Mouse (Mus musculus): ENCODE results near the gene Marveld1. TPM values are rescaled to one million over a fixed set of nuclear protein-coding genes. Genes with fewer than 3 reads are reported as not detected.

Marveld1 gene
- total RNA-seq, 2 experiments from 2014 or later, result 6.3 to 7.6 TPM

DNA sequence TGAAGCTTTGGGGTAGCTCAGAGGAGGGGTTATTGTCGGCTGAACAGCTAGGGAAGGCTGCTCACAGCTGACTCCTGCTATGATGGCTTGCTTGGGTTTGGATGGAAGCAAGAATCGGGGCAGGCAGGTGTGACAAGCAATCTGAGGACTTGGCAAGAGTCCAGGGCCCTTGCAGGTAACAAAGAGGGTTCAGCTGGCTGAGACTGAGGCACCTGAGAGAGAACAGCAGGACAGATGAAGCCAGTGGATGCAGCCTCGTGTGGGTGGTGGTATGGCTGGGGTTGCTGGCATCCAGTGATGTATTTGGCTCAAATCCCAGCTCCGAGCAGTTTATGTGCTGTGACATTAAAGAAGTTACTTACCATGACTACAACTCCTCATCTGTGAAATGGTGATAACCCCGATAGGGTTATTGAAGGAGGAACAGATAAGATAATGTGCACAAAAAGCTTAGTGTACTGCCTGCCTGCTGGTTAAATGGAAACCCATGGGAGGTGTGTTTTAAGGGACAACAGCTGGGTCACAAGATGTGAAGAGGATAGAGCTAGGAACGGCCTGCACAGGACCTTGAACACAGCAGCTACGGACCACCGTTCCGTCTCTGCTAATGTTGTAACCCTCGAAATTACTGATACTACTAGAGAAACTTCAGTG, 22.2 kb downstream of the Marveld1 start:
- no peak for DNase-seq (ENCODE audit: extremely low spot score in 1 of 2, low spot score in 1 of 2)

DNA sequence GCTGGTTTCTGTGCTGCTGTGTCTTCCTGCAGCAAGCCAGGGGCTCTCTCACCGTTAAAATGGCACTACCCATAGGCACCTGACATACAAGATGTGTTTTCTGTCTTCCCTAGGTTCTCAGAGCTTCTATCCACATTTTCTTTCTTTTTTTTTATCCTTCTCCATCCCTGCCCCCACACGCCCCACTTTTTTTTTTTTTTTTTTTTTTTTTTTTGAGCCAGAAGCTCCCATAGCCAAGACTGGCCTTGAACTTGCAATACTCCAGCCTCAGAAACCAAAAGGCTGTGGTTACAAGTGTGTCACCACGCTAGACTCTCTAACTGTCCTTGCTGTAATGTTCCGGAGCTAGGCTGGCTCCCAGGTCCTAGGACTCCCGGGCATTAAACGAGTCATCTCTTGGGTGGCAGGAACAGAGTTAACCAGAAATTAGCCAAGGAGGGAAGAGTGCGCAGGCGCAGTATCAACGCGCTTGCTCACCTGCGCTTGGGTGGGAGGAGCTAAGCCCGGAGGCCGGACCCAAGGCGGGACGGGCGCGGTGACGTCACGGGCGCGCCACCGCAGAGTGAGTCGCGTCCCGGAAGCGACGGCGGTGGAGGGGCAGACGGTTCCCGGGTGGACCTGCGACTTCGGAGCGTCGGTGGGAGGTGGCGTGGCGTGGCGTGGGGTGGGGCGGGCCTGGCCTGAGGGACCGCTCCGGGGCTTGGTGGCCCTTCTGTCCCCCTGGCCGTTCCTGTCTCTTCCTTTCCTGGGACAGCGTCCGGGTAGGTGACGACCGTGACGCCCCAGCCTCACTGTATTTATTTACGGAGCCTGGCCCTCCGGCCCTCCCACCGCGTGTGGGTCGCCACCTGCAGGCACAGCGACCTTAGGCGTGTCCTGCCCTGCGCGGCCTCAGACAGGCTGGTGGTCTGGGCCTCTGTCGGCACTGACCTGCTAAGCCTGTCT, 23.1 kb downstream of the Marveld1 start:
- peak; percentile 85 to 87 for DNase-seq (ENCODE audit: extremely low spot score in 1 of 2, low spot score in 1 of 2)

DNA sequence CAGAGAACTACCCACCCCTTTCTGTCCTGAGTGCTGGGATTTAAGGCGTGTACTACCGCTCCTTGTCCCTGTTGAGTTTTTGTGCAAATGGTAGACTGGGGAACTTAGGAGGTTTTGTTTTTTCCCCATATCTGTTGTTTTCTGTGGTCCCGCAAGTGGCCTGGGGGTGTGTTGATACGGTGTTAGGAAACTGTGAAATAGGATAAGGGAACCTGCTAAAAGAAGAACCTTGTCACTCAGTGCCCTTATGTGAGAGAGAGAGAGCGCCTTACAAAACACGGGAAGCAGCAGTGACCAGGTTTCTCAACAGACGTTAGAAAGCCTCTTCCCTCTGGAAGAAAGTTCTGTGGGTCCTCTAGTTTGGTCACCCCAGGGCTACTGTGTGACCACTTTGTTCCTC, 29.6 kb downstream of the Marveld1 start:
- no peak for DNase-seq (ENCODE audit: extremely low spot score in 1 of 2, low spot score in 1 of 2)

DNA sequence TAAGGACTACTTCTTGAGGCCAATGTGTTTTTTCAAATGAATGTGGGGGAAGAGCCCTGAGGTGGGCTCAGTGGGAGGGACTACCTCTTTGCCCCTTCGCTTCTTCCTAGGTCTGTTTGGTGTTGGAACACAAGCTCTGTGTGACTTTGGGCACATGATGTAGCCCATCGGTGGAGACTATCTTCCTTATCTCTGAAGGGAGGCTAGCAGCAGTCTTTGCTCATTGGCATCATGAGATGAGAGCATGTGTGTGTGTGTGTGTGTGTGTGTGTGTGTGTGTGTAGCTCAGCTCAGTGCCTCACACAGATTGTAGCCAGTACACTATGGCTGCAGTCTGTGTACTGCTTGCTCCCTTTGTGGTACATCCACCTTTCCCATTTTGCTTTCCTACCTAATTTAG, 30.3 kb downstream of the Marveld1 start:
- no peak for DNase-seq (ENCODE audit: extremely low spot score in 1 of 2, low spot score in 1 of 2)

DNA sequence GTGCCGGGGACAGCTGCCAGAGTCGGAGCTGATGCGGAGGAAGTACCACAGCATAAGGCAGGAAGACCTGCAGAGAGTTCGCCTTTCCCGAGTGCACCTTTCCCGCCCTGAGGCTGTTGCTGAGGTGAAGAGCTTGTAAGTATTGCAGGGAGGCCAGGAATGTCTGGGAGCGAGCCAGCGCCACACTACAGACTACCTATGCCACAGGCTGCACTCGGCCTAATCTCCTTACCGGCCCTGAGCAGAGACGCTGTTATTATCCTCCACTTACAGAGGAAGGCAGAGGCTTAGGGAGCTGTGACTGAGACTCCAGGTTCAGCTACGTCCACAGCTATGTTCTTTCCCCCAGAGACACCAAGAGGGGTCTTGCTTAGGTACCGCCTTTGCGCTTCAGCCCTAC, 32.2 kb downstream of the Marveld1 start:
- DNase-seq (ENCODE audit: extremely low spot score in 1 of 2, low spot score in 1 of 2), result no peak

DNA sequence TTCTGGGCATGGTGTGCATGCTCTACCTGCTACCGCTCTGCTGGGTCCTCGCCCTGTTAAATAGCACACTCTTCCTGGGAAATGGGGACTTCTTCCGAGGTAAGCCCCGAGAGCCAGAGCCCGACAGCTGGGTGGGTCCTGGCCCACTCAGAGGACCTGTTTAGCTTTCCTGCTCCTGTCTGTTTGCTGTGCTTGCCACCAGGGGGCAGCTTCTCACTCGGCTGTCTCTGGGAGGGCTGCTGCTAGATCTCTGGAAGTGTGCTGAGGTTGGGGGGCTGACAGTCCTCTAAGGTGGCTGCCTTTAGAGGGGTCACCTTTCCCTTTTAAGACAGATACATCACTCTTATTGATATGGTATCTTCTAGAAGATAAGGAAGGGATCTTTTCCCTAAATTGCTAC, 35.5 kb downstream of the Marveld1 start:
- peak in 1 of 2 experiments; percentile 34 for DNase-seq (ENCODE audit: extremely low spot score in 1 of 2, low spot score in 1 of 2)

DNA sequence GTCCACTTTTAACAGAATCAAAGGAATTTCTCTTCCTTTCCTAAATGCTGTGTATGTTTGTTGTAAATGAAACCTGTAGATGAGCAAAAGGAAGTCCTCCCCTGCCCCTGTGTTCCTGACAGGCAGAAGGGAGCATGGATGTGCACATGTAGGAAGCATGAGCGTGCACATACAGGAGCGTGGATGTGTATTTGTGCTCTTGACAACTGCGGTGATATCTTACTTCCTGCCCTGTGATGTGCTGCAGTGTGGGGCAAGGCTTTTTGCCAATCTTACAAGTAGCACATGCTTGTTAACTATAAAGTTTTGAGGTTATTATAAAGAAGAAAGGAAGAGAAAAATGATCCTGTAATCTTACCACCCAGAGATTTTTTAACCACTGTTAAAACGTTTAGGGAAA, 42.5 kb downstream of the Marveld1 start:
- DNase-seq (ENCODE audit: extremely low spot score in 1 of 2, low spot score in 1 of 2), result no peak

DNA sequence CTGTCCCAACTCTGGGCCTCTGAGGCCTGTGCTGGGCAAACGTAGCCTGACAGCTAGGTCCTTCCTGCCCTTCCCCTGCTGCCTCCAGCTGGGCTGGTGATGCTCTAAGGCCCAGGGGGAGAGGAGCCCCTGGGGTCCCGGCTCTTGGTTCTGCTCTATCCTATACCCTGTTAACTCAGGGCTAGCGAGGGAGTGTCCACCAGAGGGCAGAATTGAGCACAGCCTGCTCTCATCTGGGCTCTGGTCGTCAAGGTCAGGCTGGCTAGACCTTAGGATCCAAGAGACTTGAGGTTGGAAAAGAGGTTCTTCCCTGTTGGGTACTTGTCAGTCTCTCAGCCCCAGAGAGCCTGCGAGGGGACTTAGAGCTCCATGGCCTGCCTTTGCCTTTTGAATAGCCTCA, 43.3 kb downstream of the Marveld1 start:
- DNase-seq (ENCODE audit: extremely low spot score in 1 of 2, low spot score in 1 of 2), result peak in 1 of 2 experiments; percentile 65

DNA sequence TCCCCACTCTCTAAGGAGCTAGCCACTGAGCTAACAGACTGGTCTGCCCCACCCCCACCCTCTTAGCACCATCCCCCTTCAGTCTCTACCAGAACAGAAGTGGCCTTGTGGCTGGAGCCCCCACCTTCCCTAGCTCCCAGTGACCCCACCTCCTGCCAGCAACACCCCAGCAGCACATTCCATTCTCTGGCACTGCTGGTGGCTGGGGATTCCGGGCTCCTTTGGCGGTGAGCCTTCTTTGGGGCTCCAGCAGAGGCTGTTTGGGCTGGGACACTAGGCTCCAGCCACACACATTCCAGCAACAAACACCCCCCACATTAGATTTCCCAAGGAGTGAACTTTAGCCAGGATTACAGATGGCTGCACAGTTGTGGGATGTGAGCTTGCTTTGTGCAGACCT, 46.1 kb downstream of the Marveld1 start:
- no peak for DNase-seq (ENCODE audit: extremely low spot score in 1 of 2, low spot score in 1 of 2)

DNA sequence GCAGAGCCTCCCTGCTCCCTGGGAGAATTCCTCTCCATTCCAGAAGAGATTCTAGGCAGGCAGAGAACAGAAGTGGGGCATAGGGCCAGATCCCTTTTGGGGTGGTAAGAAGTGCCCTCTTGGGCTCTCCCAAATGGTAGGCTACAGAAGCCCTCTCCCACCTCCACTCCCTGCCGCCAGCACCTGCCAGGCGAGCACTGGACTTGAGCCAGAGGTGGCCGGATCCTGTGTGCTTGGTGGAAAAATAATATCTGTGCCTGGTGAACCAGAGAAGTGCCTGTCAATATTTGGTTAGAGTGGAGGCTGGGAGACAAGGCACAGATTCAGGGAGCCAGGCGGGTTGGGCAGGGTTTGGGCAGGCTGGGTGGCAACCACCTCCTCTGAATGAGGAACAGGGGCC, 49.2 kb downstream of the Marveld1 start:
- DNase-seq (ENCODE audit: extremely low spot score in 1 of 2, low spot score in 1 of 2), result no peak

DNA sequence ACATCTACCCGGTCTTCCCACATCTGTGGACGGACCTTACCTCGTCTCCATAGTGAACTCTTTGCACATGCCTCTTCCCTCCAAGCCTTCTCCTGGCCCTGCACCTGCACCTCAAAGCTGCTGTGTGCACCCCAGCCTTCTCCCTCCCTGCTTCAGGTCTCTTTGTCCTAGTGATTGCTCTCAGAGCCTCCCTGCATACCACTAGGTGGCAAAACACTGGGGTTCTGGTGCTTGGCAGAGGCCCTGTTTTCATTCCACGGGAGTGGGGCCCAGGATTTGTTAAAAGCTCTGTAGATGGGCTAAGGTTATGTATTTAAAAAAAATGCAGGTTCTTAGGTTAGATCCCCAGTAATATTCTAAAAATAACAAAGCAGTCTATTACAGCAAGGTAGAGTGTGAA, 49.9 kb downstream of the Marveld1 start:
- peak in 1 of 2 experiments; percentile 14 for DNase-seq (ENCODE audit: extremely low spot score in 1 of 2, low spot score in 1 of 2)

DNA sequence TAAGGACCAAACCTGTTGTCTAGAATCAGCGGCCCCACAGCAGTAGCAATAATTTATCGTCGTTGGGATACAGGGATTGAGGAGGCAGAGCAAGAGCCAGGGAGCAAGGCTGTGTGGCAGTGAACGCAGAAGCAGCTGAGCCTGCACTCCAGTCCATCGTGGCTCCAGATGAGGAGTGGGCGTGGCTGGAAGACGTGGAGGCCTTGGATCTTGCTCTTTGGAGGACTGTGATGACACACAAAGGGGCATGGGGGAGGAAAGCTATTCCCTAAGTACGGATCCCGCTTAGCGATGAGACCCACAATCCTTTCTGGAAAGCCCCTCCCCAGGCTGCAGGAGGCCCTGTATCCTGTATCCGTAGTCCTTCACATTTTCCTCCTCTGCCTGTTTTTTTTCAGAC, 50.8 kb downstream of the Marveld1 start:
- DNase-seq (ENCODE audit: extremely low spot score in 1 of 2, low spot score in 1 of 2), result no peak

Other genes starting within 250 kb of the Marveld1 start
- gene Pgam1, start 235.5 kb upstream of the Marveld1 start, total RNA-seq (2021), result 100 to 1,000 TPM; 510 to 584 TPM
- 10 to 100 TPM; 28.3 to 32.4 TPM for gene Exosc1, start 214.0 kb upstream of the Marveld1 start, total RNA-seq (2021)
- gene Zdhhc16, start 213.9 kb upstream of the Marveld1 start, total RNA-seq (2021), result 10 to 100 TPM; 46.4 to 50.9 TPM
- gene Mms19, start 166.2 kb upstream of the Marveld1 start, total RNA-seq (2021), result 10 to 100 TPM; 28.6 to 42.0 TPM
- gene Ubtd1, start 165.6 kb upstream of the Marveld1 start, total RNA-seq (2021), result 10 to 100 TPM; 13.7 to 14.0 TPM
- gene Ankrd2, start 111.4 kb upstream of the Marveld1 start, total RNA-seq (2021), result not detected
- gene Hoga1, start 101.8 kb upstream of the Marveld1 start, total RNA-seq (2021), result 1 to 10 TPM; 5.2 to 8.2 TPM
- 1 to 10 TPM in 1 of 2 experiments, under 1 TPM in 1; 0.76 to 1.6 TPM for gene 4933411K16Rik, start 95.2 kb upstream of the Marveld1 start, total RNA-seq (2021)
- 10 to 100 TPM; 71.1 to 72.9 TPM for gene Morn4, start 61.0 kb upstream of the Marveld1 start, total RNA-seq (2021)
- gene Pi4k2a, start 56.9 kb upstream of the Marveld1 start, total RNA-seq (2021), result 10 to 100 TPM; 62.8 to 67.1 TPM
- gene Avpi1, start 18.3 kb upstream of the Marveld1 start, total RNA-seq (2021), result 10 to 100 TPM; 19.7 to 21.7 TPM
- gene Zfyve27, start 16.6 kb downstream of the Marveld1 start, total RNA-seq (2021), result 10 to 100 TPM; 82.6 to 99.8 TPM
- gene Sfrp5, start 54.9 kb downstream of the Marveld1 start, total RNA-seq (2021), result not detected
- gene Golga7b, start 100.2 kb downstream of the Marveld1 start, total RNA-seq (2021), result 10 to 100 TPM; 76.8 to 77.1 TPM

Data from layer of hippocampus, postnatal 25 days (tissue).